Mouse (Mus musculus): Measurements from ENCODE around the gene Cd209a.

DNA sequence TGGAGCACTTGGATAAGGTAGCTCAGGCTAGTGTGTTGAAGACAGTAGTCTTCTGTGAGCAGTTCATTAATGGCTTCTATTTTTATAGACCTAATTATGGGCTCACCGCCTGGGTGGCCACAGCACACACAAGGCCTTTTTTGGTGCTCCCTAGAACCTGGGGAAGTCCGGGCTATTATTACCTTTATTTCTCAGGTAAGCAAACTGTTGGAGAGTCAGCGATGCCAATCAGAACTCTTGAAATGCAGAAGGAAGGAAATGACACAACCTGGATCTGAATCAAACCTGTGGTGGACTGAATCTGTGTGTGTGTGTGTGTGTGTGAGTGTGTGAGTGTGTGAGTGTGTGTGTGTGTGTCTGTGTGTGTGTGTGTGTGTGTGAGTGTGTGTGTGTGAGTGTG is 54.7 kb downstream of the Cd209a start, which contains the start of gene Fcer2a:
- TF ChIP-seq CTCF (conservative IDR thresholded peaks at IDR 0.05 in 1 of 2, IDR thresholded peaks at IDR 0.05 in 1 of 2; ENCODE audit: low read depth in 2 of 2, low read length in 2 of 2) (no peak), EP300 (IDR thresholded peaks at IDR 0.05; ENCODE audit: low read length) (no peak), MAX (IDR thresholded peaks at IDR 0.05; ENCODE audit: low read length) (no peak), SIN3A (IDR thresholded peaks at IDR 0.05; ENCODE audit: low read length) (no peak), POLR2A (IDR thresholded peaks at IDR 0.05; ENCODE audit: low read depth, low read length) (no peak), ZKSCAN1 (IDR thresholded peaks at IDR 0.05; ENCODE audit: borderline replicate concordance, low read depth, low read length) (no peak), CHD1 (IDR thresholded peaks at IDR 0.05; ENCODE audit: low read depth, low read length) (no peak), HCFC1 (IDR thresholded peaks at IDR 0.05; ENCODE audit: low read depth, low read length) (no peak)
